In the genomic region with DNA sequence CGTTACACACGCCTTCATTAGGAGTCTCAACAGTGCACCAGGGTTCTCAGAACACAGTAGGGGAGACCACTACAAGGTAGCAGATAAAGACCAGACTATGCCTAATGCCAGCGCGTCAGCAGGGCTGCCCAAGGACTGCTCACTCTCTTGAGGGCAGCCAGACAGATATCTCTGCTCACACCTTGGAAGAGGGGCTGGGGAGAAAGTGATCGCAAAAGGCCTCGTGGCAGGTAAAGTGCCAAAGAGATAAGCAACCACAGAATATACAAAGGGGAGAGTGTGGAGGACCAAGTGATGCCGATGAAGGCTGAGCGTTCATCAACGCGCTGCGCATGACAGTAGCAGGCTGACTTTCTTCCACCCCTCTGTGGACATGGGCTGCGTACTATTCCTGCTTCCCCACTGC, we compare ENCODE assay signal across 9 mouse cellular contexts. TPM values are rescaled to one million over a fixed set of nuclear protein-coding genes. Genes with fewer than 3 reads are reported as not detected.
A peak's percentile ranks its signal among the peaks of the same experiment; 100 is the strongest.
DNase-seq lines count a peak whose midpoint lies in the region; ATAC-seq and TF ChIP-seq lines count a peak whose summit lies in the region.
"Had no signal": no experiment of that assay in that cellular context is flagged by ENCODE, and none has a peak within 500 bp of the region (broad histone marks: within the 10 kb centered on the region; RNA-seq: fewer than 3 reads in every experiment).

No protein-coding gene starts in this region.

- 0 out of 2 replicates have a peak, but pooled peaks have one; percentile 17 for ATAC-seq in heart, embryonic 12.5 days (ENCODE audit: insufficient number of reproducible peaks, low FRiP score)
- peak; percentile 23 to 42; a peak in 3 of 4 replicates for ATAC-seq in hematopoietic stem cell, adult 5-6 weeks (replicated peaks in 1 of 2; ENCODE audit: insufficient read depth in 1 of 2, low FRiP score in 2 of 2, low TSS enrichment in 1 of 2, low read depth in 1 of 2, poor library complexity in 2 of 2, severe bottlenecking in 2 of 2)
- peak; percentile 63 for ATAC-seq in megakaryocyte progenitor cell, adult 5-6 weeks (replicated peaks; ENCODE audit: poor library complexity)

- no peak for TF ChIP-seq POLR2A in bone marrow, adult 2 months (IDR thresholded peaks at IDR 0.05; ENCODE audit: borderline replicate concordance, control insufficient read depth, low read depth, low read length)

- H3K4me3 ChIP-seq in heart, embryonic 12.5 days = peak overlapping the region; percentile 83
- H3K4me3 ChIP-seq in bone marrow, adult 2 months (replicated peaks; ENCODE audit: control insufficient read depth, low read depth, low read length) = peak overlapping the region; percentile 86

- no peak for DNase-seq in heart, postnatal 36 days
- DNase-seq in retina, postnatal 1 day = no peak
- DNase-seq in left cerebral cortex, adult 8-10 months (ENCODE audit: low spot score in 2 of 2) = no peak
- no peak for DNase-seq in left cerebral cortex, adult 11 months (ENCODE audit: low spot score)

- no peak overlapping the region for H3K27ac ChIP-seq in heart, embryonic 12.5 days (ENCODE audit: poor library complexity, severe bottlenecking)
- H3K27ac ChIP-seq in bone marrow, adult 2 months (ENCODE audit: control insufficient read depth, insufficient read depth, low read depth, low read length, poor library complexity) = no peak overlapping the region

- 24% methylated on average over 12 of the region's 12 CpGs for WGBS in heart, embryonic 12.5 days
- 18% methylated on average over 12 of the region's 12 CpGs for WGBS in bone marrow, adult 2 months

- peak overlapping the region; percentile 88 for H3K4me2 ChIP-seq in heart, embryonic 12.5 days

- peaks cover 34% of the 10 kb centered on the region for H3K36me3 ChIP-seq in heart, embryonic 12.5 days

- H3K27me3 ChIP-seq in heart, embryonic 12.5 days (replicated peaks) = no peaks in the 10 kb centered on the region
- H3K27me3 ChIP-seq: Patski had no signal

- no peak for TF ChIP-seq CTCF in bone marrow, adult 2 months (IDR thresholded peaks at IDR 0.05; ENCODE audit: control insufficient read depth, insufficient read depth, low read length)

- H3K9me3 ChIP-seq in heart, embryonic 12.5 days (replicated peaks) = peaks cover 8% of the 10 kb centered on the region

- peaks cover 11% of the 10 kb centered on the region for H3K4me1 ChIP-seq in heart, embryonic 12.5 days (replicated peaks)
- peaks cover 2% of the 10 kb centered on the region; the same call in 1 of the 2 replicates for H3K4me1 ChIP-seq in bone marrow, adult 2 months (ENCODE audit: control insufficient read depth, insufficient read depth, low read length)

- intact Hi-C loops in heart, postnatal 36 days (cut with DNase I) = loop anchor here (2.0 to 5.0 kb wide), 4 partner anchors 30 to 164 kb away; partner anchors contain the start of genes Dnaaf1, Hsdl1 and Mbtps1

- peak overlapping the region; percentile 80 for H3K9ac ChIP-seq in heart, embryonic 12.5 days

RNA-seq across cellular contexts. Expression of gene Taf1c, which starts 0.6 kb away (rescaled TPM):
- 8.1 and 8.6 TPM in 2 replicates for polyA plus RNA-seq in heart, embryonic 12.5 days (2016; fragmentation: Nextera tagmentation; extraction: Ambion mirVana)
- total RNA-seq in heart, postnatal 36 days (2021) = 1 to 10 TPM; 3.6 to 3.8 TPM
- polyA plus RNA-seq in bone marrow, adult 2 months (2011; ENCODE audit: insufficient read depth, insufficient read length, low replicate concordance, missing spikeins) = 9.6 and 17.6 TPM in 2 replicates
- 7.9 and 12.7 TPM in 2 replicates for total RNA-seq in hematopoietic stem cell, adult 5-6 weeks (2017)
- total RNA-seq in megakaryocyte progenitor cell, adult 5-6 weeks (2015) = 5.5 and 6.2 TPM in 2 replicates
- 5.8 and 11.5 TPM in 2 replicates for total RNA-seq in megakaryocyte progenitor cell, adult 5-6 weeks (2017)
- 10 to 100 TPM in 1 of 4 experiments, 1 to 10 TPM in 3; 8.6 to 10.2 (median 9.7) TPM for total RNA-seq in left cerebral cortex, adult 8-10 months (2022)

RNA-seq across cellular contexts. Expression of gene Adad2, which starts 8.1 kb away (rescaled TPM):
- 0.09 TPM in 1 of 2 replicates, not detected in the other for polyA plus RNA-seq in heart, embryonic 12.5 days (2016; fragmentation: Nextera tagmentation; extraction: Ambion mirVana)
- total RNA-seq in heart, postnatal 36 days (2021) = not detected
- not detected in 2 replicates for polyA plus RNA-seq in bone marrow, adult 2 months (2011; ENCODE audit: insufficient read depth, insufficient read length, low replicate concordance, missing spikeins)
- not detected in 2 replicates for total RNA-seq in hematopoietic stem cell, adult 5-6 weeks (2017)
- not detected in 2 replicates for total RNA-seq in megakaryocyte progenitor cell, adult 5-6 weeks (2015)
- total RNA-seq in megakaryocyte progenitor cell, adult 5-6 weeks (2017) = not detected in 2 replicates
- 1 to 10 TPM in 3 of 4 experiments, under 1 TPM in 1; 0.50 to 1.2 (median 1.2) TPM for total RNA-seq in left cerebral cortex, adult 8-10 months (2022)
- polyA plus RNA-seq: Patski had no signal

RNA-seq across cellular contexts. Expression of gene Dnaaf1, which starts 29.4 kb away (rescaled TPM):
- 0.18 and 0.23 TPM in 2 replicates for polyA plus RNA-seq in heart, embryonic 12.5 days (2016; fragmentation: Nextera tagmentation; extraction: Ambion mirVana)
- not detected for total RNA-seq in heart, postnatal 36 days (2021)
- polyA plus RNA-seq in bone marrow, adult 2 months (2011; ENCODE audit: insufficient read depth, insufficient read length, low replicate concordance, missing spikeins) = 0.34 and 0.70 TPM in 2 replicates
- not detected in 2 replicates for total RNA-seq in hematopoietic stem cell, adult 5-6 weeks (2017)
- 0.07 TPM in 2 replicates for total RNA-seq in megakaryocyte progenitor cell, adult 5-6 weeks (2015)
- total RNA-seq in megakaryocyte progenitor cell, adult 5-6 weeks (2017) = 0.25 TPM in 1 of 2 replicates, not detected in the other
- under 1 TPM in 3 of 4 experiments, not detected in 1; 0.33 to 0.59 (median 0.44) TPM for total RNA-seq in left cerebral cortex, adult 8-10 months (2022)

RNA-seq across cellular contexts. Expression of gene Hsdl1, which starts 29.4 kb away (rescaled TPM):
- polyA plus RNA-seq in heart, embryonic 12.5 days (2016; fragmentation: Nextera tagmentation; extraction: Ambion mirVana) = 38.3 and 41.9 TPM in 2 replicates
- 10 to 100 TPM; 19.1 to 21.1 TPM for total RNA-seq in heart, postnatal 36 days (2021)
- 14.5 and 22.2 TPM in 2 replicates for polyA plus RNA-seq in bone marrow, adult 2 months (2011; ENCODE audit: insufficient read depth, insufficient read length, low replicate concordance, missing spikeins)
- total RNA-seq in hematopoietic stem cell, adult 5-6 weeks (2017) = 28.0 and 31.6 TPM in 2 replicates
- total RNA-seq in megakaryocyte progenitor cell, adult 5-6 weeks (2015) = 13.0 and 13.1 TPM in 2 replicates
- total RNA-seq in megakaryocyte progenitor cell, adult 5-6 weeks (2017) = 42.6 and 52.8 TPM in 2 replicates
- total RNA-seq in left cerebral cortex, adult 8-10 months (2022) = 10 to 100 TPM; 51.4 to 63.6 (median 55.2) TPM

RNA-seq across cellular contexts. Expression of gene Kcng4, which starts 31.1 kb away (rescaled TPM):
- polyA plus RNA-seq in heart, embryonic 12.5 days (2016; fragmentation: Nextera tagmentation; extraction: Ambion mirVana) = not detected in 2 replicates
- under 1 TPM; 0.11 to 0.22 TPM for total RNA-seq in heart, postnatal 36 days (2021)
- polyA plus RNA-seq in bone marrow, adult 2 months (2011; ENCODE audit: insufficient read depth, insufficient read length, low replicate concordance, missing spikeins) = not detected in 2 replicates
- not detected in 2 replicates for total RNA-seq in hematopoietic stem cell, adult 5-6 weeks (2017)
- not detected in 2 replicates for total RNA-seq in megakaryocyte progenitor cell, adult 5-6 weeks (2015)
- not detected in 2 replicates for total RNA-seq in megakaryocyte progenitor cell, adult 5-6 weeks (2017)
- total RNA-seq in left cerebral cortex, adult 8-10 months (2022) = 1 to 10 TPM; 2.5 to 3.3 (median 2.7) TPM
